Mouse (Mus musculus) left cerebral cortex, adult 2 months (tissue): Measurements from ENCODE around the gene Arvcf. TPM values are rescaled to one million over a fixed set of nuclear protein-coding genes. Genes with fewer than 3 reads are reported as not detected.

Experiments used
- DNase-seq, 2 experiments: peaks; one replicate each; pipeline ENCODE4 v3.0.0; 2021 to 2022; ENCODE audit warnings: low spot score in 2 of 2, mixed read lengths in 1 of 2; ENCODE audit errors: extremely low spot score in 1 of 2
- H3K27ac ChIP-seq: fragments of 200-600 bp; 2 replicates; pipeline ENCODE4 v1.8.1; 2022
- H3K4me3 ChIP-seq: fragments of 200-600 bp; 2 replicates; pipeline ENCODE4 v1.8.1; 2022
- CTCF ChIP-seq: fragments of 200-600 bp; IDR thresholded peaks from 2 replicates; pipeline ENCODE4 v1.8.1; 2022; ENCODE audit warnings: antibody characterized with exemption, mild to moderate bottlenecking, moderate library complexity
- intact Hi-C: fragments of 180-260 bp; cut with DNase I; formaldehyde crosslinking; loops from one replicate; pipeline ENCODE4 v1.15.1; 2025
- total RNA-seq, 2 experiments: library from RNA; stranded (reverse); gene quantifications; 2 replicates each; pipeline ENCODE4 v1.2.3; 2021

Gene Arvcf
- total RNA-seq, 2 experiments from 2014 or later, result 39.1 to 50.4 TPM

- TF ChIP-seq CTCF, result no peak
- DNase-seq, result no peak
- peak overlapping the region; percentile 77 for H3K27ac ChIP-seq
- intact Hi-C loops, result no loop called here
- H3K4me3 ChIP-seq, result no peak overlapping the region
These were observed 57.3 kb downstream of the Arvcf start for GRCm38 (mm10) chr16:18405091-18405854.

- DNase-seq, result no peak
- intact Hi-C loops, result loop anchor here (1.0 kb wide), 1 partner anchor 61 kb away; no protein-coding TSS in a partner anchor
- H3K27ac ChIP-seq, result peak overlapping the region; percentile 77
- H3K4me3 ChIP-seq, result no peak overlapping the region
- no peak for TF ChIP-seq CTCF
These were observed 57.9 kb downstream of the Arvcf start for GRCm38 (mm10) chr16:18405876-18406275.

- TF ChIP-seq CTCF, result peak; percentile 80
- Histone ChIP-seq H3K4me3 (no peak overlapping the region), H3K27ac (peak overlapping the region; percentile 77)
- peak in 1 of 2 experiments; percentile 55 for DNase-seq
- intact Hi-C loops, result loop anchor here (1.0 kb wide), 1 partner anchor 61 kb away; no protein-coding TSS in a partner anchor
These were observed 58.3 kb downstream of the Arvcf start for GRCm38 (mm10) chr16:18406293-18406692.

GRCm38 (mm10) chr16:18407912-18408311 lies 59.9 kb downstream of the Arvcf start:
- intact Hi-C loops, result no loop called here
- TF ChIP-seq CTCF, result no peak
- DNase-seq, result no peak
- Histone ChIP-seq H3K4me3 (no peak overlapping the region), H3K27ac (no peak overlapping the region)

GRCm38 (mm10) chr16:18409776-18410175 lies 61.8 kb downstream of the Arvcf start:
- intact Hi-C loops, result no loop called here
- Histone ChIP-seq H3K4me3 (no peak overlapping the region), H3K27ac (no peak overlapping the region)
- TF ChIP-seq CTCF, result no peak
- no peak for DNase-seq

GRCm38 (mm10) chr16:18410418-18410817 lies 62.4 kb downstream of the Arvcf start:
- Histone ChIP-seq H3K4me3 (no peak overlapping the region), H3K27ac (no peak overlapping the region; the same call in 1 of the 2 replicates)
- intact Hi-C loops, result no loop called here
- TF ChIP-seq CTCF, result no peak
- DNase-seq, result no peak

GRCm38 (mm10) chr16:18411026-18411649 lies 63.2 kb downstream of the Arvcf start:
- no peak overlapping the region for H3K4me3 ChIP-seq
- intact Hi-C loops, result no loop called here
- no peak for DNase-seq
- H3K27ac ChIP-seq, result no peak overlapping the region
- no peak for TF ChIP-seq CTCF

- intact Hi-C loops, result no loop called here
- no peak for DNase-seq
- Histone ChIP-seq H3K27ac (peak overlapping the region; percentile 24; the same call in 1 of the 2 replicates), H3K4me3 (no peak overlapping the region)
- TF ChIP-seq CTCF, result no peak
These were observed 64.0 kb downstream of the Arvcf start for GRCm38 (mm10) chr16:18411802-18412476.

GRCm38 (mm10) chr16:18413032-18413816 lies 65.2 kb downstream of the Arvcf start:
- Histone ChIP-seq H3K4me3 (no peak overlapping the region), H3K27ac (no peak overlapping the region)
- no peak for TF ChIP-seq CTCF
- no peak for DNase-seq
- intact Hi-C loops, result no loop called here

- intact Hi-C loops, result no loop called here
- TF ChIP-seq CTCF, result no peak
- peak; percentile 65 to 70 for DNase-seq
- peak overlapping the region; percentile 80 for H3K27ac ChIP-seq
- no peak overlapping the region for H3K4me3 ChIP-seq
These were observed 68.2 kb downstream of the Arvcf start for GRCm38 (mm10) chr16:18416094-18416761.

- no peak for DNase-seq
- intact Hi-C loops, result no loop called here
- no peak overlapping the region for H3K4me3 ChIP-seq
- no peak for TF ChIP-seq CTCF
- H3K27ac ChIP-seq, result peak overlapping the region; percentile 80
These were observed 68.9 kb downstream of the Arvcf start for GRCm38 (mm10) chr16:18416837-18417236.
